ENCODE assay signal across 23 mouse cellular contexts in the genomic region with DNA sequence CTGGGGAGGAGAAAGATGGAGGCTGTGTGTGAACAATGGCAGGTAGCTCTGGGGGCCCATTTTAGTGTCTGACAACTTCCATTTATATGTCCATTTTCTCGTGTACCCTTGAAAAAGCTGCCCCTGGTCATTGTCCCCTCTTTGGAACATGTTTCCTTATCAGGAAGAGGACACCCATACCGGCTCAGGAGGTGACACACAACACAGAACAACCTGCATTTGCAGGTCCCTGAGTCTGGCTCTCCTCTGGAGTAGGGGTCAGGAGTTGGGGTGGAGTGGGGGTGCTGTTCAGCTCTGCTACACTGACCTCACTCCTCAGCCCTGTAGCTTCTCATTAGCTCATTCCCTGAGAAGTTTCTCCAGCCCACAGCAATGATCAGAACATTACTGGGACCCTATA.
"Had no signal": no experiment of that assay in that cellular context is flagged by ENCODE, and none has a peak within 500 bp of the region (broad histone marks: within the 10 kb centered on the region; RNA-seq: fewer than 3 reads in every experiment).

No protein-coding gene starts in this region.

- H3K9ac ChIP-seq: forebrain, postnatal 0 days; heart, embryonic 12.5 days; hindbrain, embryonic 13.5 days; hindbrain, embryonic 15.5 days; kidney, embryonic 15.5 days; limb, embryonic 12.5 days; liver, embryonic 13.5 days; liver, embryonic 15.5 days had no signal

- ATAC-seq: forebrain, postnatal 0 days had no signal

- H3K36me3 ChIP-seq: heart, embryonic 12.5 days; hindbrain, embryonic 13.5 days; hindbrain, embryonic 15.5 days; kidney, embryonic 15.5 days; limb, embryonic 12.5 days; liver, embryonic 13.5 days; liver, embryonic 15.5 days had no signal

- DNase-seq: forebrain, postnatal 0 days; gastrocnemius, postnatal 14 days; heart, adult 18-20 months; heart, postnatal 10 days; heart, postnatal 36 days; kidney, adult 11 months; kidney, adult 2 months; kidney, adult 9 months; kidney, postnatal 14 days; kidney, postnatal 36 days; layer of hippocampus, adult 9-11 months; layer of hippocampus, postnatal 36 days; left cerebral cortex, postnatal 4 days; liver; liver, embryonic 13.5 days had no signal

- H3K4me2 ChIP-seq: heart, embryonic 12.5 days; hindbrain, embryonic 13.5 days; hindbrain, embryonic 15.5 days; kidney, embryonic 15.5 days; limb, embryonic 12.5 days; liver, embryonic 13.5 days; liver, embryonic 15.5 days had no signal

- H3K27me3 ChIP-seq: hindbrain, embryonic 13.5 days; hindbrain, embryonic 15.5 days; limb, embryonic 12.5 days; liver, embryonic 13.5 days; liver, embryonic 15.5 days had no signal

- H3K9me3 ChIP-seq: heart, embryonic 12.5 days; hindbrain, embryonic 13.5 days; hindbrain, embryonic 15.5 days; kidney, embryonic 15.5 days; limb, embryonic 12.5 days; liver, embryonic 13.5 days; liver, embryonic 15.5 days had no signal

- H3K27ac ChIP-seq: hindbrain, embryonic 13.5 days; hindbrain, embryonic 15.5 days; hindbrain, postnatal 0 days; kidney, embryonic 15.5 days; kidney, postnatal 0 days; limb, embryonic 12.5 days; liver, embryonic 13.5 days; liver, embryonic 15.5 days had no signal

- H3K4me3 ChIP-seq: heart, embryonic 12.5 days; hindbrain, embryonic 13.5 days; hindbrain, embryonic 15.5 days; kidney, embryonic 15.5 days; limb, embryonic 12.5 days; liver, embryonic 13.5 days; liver, embryonic 15.5 days had no signal

- H3K4me1 ChIP-seq: hindbrain, embryonic 15.5 days; liver, embryonic 13.5 days had no signal
